Mouse (Mus musculus): ENCODE results near the gene Mthfr.

Gene Mthfr

DNA sequence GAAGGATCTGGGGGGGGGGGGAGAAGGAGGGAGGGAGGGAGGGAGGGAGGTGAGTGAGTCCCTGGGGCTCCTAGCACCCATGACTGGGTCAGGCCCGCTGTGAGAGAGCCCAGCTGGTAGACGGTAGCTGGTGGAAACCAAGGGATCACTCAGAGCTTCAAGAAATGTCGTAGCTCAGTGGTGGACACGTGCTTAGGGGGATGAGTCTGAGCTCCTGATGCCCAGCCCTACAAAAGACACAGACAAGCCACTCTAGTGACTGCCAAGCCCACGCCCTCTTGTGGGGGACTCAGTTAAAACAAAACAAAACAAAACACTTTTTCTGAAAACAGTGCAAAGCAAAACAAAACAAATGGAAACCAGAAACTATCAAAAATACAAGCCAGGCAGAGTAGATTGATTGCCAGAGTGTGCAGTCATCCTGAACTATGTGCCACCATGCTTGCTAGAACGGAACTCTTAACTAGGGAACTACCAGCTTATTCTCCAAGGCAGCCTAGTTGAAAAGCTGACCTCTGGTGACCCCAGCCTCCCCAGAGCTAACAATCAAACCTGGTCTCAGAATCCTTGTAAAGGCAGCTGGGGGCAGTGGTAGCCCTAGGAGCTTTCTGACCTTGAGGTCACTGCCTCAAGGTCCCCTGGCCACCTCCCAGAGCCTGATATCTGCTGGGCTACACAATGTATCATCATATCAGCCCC, 27.0 kb downstream of the Mthfr start:
- no peak for DNase-seq (ENCODE audit: low read depth, low spot score)

DNA sequence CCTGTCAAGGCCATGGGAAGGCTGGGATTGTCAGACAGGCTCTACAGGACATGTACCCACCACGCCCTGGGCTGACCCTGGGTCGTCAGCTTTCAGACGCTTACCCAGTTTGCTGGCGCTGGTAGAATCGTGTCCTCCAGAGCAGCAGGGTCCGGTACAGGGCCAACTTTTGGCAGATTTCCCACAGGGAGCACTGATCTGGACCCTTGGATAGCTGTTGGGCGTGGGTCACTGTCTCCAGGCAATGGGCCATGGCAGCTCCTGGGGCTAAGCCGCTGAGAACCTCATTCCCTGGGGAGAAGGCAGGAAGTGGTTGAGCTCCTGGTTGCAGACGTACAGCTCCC, 27.5 kb downstream of the Mthfr start:
- DNase-seq (ENCODE audit: low read depth, low spot score): peak; percentile 64

DNA sequence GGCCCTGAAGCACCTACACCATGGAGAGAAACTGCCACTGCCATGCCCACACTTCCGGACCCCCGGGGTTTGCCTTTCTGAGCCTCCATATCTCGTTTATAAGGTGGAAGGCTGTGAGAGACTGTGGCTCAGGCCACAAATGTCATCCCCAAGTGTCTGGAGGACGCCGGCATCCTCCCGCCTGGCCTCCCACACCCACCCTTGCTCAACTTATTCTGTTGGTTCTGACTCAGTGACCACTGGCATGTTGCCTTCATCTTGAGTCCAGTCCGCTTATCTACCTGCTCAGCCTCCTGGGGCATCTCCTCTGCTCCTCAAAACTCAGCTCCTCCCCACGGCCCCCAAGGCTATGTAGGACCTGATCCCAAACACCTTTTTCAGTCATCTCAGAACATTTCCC, 28.5 kb downstream of the Mthfr start:
- no peak for DNase-seq (ENCODE audit: low read depth, low spot score)

DNA sequence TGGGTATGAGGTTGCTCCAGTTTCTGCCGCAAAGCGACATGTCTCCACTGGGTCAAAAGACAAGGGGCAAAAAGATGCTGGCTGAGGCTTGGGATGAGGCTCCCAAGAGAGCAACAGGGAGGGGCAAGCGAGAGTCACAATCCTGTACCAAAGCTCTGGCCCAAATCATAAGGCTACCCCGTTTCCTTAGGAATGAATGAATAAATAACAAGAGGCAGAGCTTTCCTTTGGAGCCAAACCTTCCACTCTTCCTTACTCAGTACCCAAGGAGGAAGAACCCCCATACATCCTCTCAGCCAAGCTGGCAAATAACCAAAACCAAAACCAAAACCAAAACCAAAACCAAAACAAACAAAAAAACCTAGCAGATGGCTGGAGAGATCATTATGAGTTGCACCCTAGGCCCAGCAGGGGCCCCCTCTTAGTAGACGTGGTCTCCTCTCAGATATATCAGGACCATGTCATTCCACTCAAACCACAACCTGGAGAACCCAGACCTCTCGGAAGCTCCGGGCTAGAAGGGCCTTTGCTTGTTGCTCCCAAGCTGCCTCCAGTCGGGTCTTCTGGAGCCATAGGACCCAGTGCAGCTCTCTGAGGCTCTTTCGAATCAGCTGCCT, 30.8 kb downstream of the Mthfr start:
- no peak for DNase-seq (ENCODE audit: low read depth, low spot score)

DNA sequence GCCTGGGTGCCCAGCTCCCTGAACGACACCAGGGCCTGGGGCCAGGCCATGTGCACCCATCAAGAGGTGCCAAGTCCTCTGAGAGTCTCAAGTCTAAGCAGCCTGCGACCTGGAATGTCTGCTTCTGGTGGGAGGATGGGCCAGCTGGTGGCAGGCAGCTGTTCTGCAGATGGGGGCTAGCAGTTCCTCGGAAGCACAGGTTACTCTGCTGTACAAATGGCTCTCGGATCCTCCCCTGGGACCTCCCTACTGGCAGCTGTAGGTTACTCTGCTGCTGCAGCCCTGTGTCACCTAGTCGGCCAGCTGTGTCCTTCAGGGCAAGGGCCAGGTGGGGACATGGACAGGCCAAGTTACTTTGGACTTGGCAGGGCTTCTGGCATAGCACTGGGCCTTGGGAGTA, 32.6 kb downstream of the Mthfr start:
- DNase-seq (ENCODE audit: low read depth, low spot score): peak; percentile 67

DNA sequence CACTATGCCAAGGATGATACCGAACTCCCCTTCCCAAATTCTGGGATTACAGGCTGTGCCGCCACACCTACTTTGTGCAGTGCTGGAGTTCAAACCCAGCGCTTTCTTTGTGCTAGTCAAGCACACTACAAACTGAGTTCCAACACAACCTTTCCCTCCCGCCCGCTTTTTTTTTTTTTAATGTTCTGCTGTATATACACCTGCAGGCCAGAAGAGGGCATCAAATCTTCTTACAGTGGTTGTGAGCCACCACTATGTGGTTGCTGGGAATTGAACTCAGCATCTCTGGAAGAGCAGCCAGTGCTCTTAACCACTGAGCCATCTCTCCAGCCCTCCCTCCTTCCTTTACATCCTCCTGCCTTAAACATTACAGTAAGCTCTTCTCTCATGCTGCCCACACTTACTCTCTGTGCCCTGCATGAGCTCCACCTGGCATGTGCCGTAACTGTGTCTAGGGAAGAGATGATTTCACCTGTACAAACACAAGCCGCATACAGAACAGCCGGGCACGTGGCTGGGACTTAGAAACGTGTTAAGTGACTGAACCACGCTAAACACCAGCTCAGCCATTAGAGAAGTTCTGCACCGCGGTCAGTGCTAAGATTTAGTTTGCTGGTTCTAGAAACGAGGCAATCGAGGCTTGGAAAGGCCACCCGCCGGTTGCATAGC, 35.8 kb downstream of the Mthfr start:
- no peak for DNase-seq (ENCODE audit: low read depth, low spot score)

DNA sequence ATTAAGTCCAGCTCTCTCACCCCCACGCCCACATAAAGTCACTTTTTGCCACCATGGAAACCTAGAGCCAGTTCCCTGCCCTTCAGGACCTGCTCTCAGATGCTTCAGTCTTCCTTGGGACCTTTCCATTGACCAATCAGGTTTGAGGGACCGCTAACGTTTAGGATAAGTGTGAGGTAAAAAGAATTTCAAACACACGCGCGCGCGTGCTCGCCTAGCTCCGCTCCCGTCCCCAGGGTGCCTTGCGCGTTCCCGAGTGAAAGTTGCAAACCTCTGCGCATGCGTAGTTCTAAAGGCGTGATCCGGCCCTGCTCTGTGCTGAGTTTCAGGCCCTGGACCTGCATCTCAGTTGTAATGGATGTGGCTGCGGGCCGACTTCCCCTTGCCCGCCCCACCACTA, 36.4 kb downstream of the Mthfr start:
- peak; percentile 56 for DNase-seq (ENCODE audit: low read depth, low spot score)

DNA sequence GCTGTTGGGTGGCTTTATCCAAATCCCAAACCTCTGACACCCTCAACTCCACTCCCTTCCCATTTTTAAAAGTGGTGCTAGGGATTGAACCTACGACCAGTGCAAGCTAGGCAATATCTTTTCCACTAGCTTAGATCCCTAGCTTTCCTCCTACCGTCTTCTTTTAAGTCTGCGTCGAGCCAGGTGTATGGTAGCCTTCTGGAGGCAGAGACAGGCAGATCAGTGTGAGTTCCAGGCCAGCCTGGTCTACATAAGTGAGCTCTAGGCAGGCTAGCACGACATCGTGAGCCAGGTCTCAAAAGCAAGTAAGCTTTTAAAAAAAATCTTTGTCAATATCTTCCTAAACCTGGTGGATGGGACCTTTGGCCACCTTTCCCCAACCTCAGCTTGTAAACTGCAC, 37.0 kb downstream of the Mthfr start:
- no peak for DNase-seq (ENCODE audit: low read depth, low spot score)

DNA sequence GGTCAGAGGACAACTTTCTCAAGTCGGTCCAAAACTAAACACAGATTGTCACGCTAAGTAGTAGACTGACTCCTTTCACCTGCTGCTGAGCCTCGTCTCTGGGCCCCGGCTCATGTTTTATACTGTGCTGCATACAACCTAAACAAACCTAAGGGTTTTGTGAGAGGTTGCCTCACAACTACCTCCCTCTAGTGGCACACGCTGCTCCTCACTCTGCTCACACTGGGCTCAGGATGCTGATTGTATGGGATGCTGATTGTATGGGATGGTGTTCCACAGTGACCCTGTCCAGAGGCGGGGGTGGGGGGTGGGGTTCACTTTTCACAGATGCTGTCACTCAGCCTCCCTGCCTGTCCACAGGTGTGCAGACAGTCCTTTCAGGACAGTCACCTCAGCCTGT, 40.3 kb downstream of the Mthfr start:
- DNase-seq (ENCODE audit: low read depth, low spot score): no peak

DNA sequence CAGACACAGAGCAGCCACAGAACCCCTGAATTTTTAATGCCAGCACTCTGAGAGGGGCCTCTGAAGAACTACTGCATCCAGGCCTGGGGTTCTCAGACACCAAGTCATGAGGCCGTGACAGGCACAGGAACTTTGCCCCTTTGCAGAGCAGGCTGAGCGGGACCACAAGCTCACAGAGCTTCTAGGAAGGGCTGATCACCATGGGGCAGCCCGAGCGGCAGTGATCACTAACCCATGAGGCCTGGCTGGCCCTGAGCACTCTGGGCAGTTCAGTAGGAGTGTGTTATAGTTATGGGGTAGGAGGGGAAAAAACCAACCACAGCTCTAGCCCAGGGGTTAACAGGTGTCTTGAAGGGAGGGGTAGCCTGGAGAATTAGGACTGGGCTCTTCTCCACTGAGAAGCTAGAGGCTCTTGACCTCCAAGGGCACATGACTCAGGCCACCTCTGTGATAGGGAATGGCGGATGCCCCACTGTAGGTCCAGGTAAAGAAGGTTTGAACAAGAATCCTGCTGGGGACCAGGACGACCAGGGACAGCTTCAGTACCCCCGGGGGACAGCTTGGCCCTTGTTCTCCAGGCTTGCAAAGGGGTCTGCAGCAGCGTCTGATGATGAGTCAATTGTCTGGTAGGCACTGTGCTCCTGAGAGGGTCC, 41.2 kb downstream of the Mthfr start:
- DNase-seq (ENCODE audit: low read depth, low spot score): no peak

DNA sequence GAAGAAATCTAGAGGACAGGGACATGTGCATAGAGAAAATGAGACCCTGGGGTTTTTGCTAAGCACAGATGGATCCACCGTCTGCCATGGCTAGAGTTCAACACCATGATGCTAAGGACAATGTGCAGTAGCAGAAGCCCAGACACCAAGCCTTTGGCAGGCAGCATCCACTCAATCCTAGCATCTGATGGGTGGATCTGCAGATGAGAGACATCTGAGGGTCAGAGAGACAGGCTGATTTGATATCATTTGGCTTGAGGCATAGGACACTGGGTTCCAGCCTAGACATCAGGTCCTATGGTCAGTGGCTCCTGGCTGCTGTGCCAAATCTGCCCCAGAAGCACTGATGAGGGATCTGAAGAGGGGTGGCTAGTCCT, 41.7 kb downstream of the Mthfr start:
- DNase-seq (ENCODE audit: low read depth, low spot score): no peak

DNA sequence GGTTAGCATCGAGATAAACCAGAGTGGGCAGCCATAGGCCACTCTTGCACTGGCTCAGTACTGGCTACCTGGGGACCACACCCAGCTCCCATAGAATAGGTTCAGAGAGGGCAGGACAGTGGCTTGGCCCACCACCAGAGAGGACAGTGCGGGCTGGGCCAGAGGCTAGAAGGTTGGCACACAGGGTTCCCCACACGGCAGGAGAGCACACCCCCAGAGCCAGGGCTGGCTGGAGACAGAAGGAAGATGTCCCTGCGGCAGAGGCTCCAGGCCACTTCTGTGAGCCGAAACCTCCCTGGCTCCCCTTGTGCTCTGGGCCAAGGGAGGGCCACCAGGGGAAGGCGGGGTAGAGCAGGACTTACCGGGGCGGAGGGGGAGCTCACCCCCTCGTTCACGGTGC, 42.3 kb downstream of the Mthfr start:
- DNase-seq (ENCODE audit: low read depth, low spot score): no peak

DNA sequence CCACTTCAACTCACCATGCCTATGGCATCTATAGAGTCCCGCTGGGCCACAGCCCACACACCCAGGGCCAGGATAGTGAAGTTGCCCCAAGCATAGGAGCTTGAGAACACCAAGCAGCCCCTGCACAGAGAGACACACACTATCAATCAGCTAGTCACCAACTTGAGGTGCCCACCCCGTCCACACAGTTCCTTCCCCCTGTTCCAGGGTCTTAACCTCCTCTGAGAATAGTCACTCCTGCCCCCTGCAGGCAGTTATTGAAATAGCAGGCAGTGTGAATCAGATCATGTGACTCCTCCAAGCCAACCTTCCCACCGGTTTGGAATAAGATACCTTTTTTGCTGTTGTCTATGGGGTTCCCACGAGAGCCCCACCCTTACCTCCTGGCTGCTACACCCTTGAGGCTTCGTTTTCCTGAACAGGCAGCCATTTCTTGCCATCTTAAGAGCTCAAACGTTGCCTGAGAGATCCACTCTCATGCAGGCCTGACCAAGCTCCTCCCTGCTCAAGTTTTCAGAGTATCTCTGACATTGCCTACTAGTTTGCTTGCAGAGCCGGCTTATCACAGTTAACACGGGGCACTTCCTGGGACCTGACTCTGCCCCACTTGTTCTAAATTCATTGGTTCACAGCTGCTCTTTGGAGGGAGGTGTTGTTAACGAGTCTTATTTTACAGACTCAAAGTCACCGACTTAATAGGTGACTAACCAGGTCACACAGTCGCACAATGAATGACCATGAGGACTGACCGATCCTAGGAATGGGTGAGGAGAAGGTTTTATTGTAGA, 43.6 kb downstream of the Mthfr start:
- no peak for DNase-seq (ENCODE audit: low read depth, low spot score)

DNA sequence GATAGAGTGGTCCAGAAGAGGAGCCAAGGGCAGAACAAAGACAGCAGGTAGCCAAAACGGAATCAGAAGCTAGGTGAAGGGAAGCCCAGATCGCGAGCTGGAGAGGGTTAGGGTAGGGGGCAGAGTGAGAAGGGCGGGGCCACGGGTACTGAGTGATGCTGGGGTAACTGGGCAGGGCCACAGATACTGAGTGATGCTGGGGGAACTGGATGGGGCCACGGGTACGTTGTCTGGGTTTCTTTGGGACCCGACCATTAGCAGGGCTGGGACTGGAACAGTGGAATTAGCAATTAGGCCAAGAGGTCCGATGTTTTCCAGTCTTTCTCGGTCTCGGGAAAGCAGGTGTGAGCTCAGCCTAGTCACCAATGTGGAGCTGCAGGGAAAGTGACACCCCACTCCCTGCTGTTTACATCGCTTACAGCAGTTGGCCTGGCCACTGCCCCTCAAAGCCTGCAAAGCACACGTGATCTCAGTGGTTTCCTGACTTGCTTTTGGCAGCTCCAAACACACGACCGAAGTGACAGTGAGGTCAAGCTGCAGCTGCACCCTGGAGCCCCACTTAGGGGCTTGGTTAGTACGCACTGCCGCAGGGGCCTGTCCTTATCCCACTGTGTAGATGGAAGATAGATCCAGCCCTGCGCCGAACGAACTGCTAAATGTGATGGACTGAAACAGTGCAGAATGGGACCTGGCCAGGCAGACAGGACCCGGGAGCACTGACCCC, 44.5 kb downstream of the Mthfr start:
- no peak for DNase-seq (ENCODE audit: low read depth, low spot score)

DNA sequence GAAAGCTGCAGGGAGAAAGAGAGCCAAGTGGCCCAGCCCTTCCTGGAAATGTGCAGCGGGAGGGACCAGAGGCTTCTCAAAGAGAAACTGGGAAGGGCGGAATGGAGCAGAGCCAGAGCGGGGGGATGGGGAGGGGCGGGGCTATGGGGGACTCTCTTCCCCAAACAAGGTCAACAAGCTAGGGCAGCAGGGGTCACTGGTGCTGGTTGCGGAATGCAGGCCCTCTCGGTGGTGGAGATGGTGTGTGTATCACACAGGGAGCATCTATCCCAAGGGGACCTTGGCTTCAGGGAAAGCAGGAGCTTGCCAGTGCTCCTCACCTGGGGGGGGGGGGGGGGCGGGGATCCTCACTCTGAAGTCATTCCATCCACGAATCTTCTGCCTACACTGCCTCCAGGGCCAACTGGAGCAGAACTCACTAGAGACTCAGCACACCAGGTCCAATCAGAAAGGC, 45.4 kb downstream of the Mthfr start:
- peak; percentile 66 for DNase-seq (ENCODE audit: low read depth, low spot score)

DNA sequence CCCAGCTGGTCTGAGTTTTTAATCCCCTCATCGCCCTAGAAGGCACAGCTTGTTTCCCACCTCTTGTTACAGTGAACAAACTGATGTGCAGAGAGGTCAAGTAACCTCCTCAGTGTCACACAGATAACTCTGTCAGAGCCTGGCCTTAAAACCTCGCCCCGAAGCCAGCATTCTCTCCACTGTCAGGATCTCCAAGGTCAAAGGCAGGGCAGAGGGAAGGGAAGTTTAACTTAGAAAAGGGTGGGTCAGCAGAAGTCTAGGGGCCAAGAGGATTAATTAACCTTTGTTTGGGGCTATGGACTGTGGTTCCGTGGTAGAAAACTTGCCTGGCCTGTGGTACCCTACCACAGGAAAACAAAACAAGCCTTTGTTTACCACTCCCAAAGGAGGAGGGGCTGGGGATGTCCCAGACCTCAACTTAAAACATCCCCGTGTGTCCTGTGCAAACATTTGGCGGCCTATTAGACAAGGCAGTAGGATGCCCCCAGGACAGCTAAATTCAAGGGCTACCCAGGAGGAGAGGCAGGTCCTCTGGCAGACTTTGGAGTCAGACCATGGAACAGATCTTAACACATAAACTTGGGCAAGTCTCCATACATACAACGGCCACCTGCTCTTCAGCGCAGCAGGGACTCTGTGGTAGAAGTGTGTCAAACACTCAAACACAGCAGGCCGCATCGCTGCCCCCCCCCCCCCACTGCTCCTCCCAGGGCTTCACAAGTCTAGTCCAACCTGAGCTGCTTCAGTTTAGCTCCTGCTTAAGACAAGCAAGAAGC, 46.4 kb downstream of the Mthfr start:
- DNase-seq (ENCODE audit: low read depth, low spot score): no peak

DNA sequence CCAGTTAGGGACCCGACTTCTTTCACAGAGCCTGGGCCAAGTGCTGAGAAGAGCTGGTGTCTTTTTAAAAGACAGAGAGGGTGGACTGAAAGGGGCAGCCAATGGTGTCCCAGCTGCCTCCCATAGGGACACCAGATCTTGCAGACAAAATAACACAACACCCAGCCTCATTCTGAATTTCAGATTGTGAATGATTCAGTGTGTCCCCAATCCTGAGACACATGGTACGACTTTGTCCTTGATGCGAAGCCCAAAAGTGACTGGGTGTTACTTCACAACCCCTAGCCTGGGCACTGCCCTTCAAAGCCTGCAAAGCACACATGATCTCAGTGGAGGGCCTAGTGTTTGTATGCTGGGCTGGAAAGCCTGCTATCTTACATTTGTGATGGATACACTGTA, 47.0 kb downstream of the Mthfr start:
- DNase-seq (ENCODE audit: low read depth, low spot score): no peak

DNA sequence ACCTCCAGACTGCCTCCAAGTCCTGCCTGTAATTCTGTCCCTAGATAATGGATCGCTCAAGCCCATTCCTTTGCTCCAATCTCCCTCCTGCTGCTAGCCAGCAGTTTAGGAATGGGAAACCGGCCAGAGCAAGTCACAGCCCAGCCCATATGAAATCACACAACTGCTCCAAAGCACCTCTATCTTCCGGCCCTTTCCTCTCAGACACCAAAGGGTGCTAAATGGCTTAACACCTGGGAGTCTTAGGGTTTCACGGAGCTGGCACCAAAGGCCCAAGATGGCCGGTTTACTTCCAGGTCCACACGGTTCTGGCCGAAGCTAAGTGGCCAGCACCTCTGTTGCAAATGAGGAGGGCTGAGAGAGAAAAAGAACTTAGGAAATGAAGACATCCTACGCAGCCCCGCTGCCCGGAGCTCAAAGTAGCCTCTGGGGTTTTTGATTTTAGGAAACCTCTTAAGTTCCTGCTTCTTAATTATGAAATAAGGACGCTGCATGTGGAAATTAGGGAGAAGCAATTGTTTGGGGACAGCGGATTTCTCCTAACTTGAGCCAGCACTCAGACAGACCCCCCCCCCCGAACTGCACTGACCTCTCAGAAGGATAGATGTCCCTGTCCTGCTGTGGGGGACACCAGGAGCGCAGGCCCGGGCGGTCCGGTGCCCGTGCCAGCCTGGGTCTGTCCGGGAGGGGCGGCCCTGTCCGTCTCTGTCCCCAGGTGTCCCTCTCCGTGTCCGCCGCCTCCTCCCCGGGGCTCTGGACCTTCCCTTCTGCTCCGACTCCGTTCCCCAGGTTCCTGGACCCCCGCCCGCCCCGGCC, 48.4 kb downstream of the Mthfr start:
- no peak for DNase-seq (ENCODE audit: low read depth, low spot score)

DNA sequence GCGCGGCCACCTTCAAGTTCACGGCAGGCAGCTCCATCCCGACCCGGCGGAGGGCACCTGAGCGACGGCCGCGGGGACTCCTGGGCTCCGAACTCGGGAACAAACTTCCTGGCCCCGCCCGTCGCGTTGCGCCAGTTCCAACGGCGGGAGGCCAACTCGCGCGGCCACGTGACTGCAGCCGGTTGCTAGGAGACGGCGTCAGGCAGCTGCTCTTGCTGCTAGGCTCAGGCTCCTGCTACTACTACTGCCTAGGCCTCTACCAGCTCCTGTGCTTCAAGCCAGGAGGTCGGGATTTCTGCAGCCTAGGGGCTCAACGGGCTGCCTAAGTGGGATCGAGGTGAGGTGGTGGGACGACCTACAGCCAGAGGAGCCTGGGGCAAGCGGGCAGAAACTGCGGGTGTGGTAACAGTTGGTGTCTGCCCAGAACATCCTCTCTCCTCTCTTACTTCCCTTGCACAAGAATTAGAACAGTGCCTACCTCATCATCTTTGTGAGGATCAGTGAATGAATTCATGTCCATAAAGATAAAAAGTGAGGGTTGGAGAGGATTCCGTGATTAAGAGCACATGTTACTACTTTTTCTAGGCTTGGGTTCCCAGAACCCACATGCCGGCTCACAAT, 49.1 kb downstream of the Mthfr start, which contains the start of gene Agtrap:
Gene Agtrap (minus strand): TSS at position 125 of the 621 bp plus-strand sequence.
- peak; percentile 92 for DNase-seq (ENCODE audit: low read depth, low spot score)

Measured in skeletal muscle tissue, adult 2 months (tissue).